Mouse (Mus musculus) ES-E14 (cell line): ENCODE results near the gene Alpl. TPM values are rescaled to one million over a fixed set of nuclear protein-coding genes. Genes with fewer than 3 reads are reported as not detected.
A peak's percentile ranks its signal among the peaks of the same experiment; 100 is the strongest.

Experiments
- DNase-seq: peaks from one replicate; pipeline ENCODE4 v3.0.0-alpha.2; 2013; ENCODE audit warnings: low read depth, low spot score
- H3K27ac ChIP-seq: 2 replicates; pipeline ENCODE4 v1.5.1; 2012; ENCODE audit warnings: low read depth, mild to moderate bottlenecking, low read length, moderate library complexity, mixed read lengths; ENCODE audit not compliant: poor library complexity, insufficient read depth, severe bottlenecking
- H3K36me3 ChIP-seq: 2 replicates; pipeline ENCODE4 v1.6.1; 2012; ENCODE audit warnings: mild to moderate bottlenecking, low read length, moderate library complexity, mixed read lengths; ENCODE audit not compliant: control insufficient read depth, poor library complexity, insufficient read depth, severe bottlenecking
- H3K4me1 ChIP-seq, 2 experiments: fragments of 150-350 bp in 1 of 2; sonication (generic) in 1 of 2; 2 replicates each; pipeline ENCODE4 v1.6.1; 2012; ENCODE audit warnings: low read length in 2 of 2, mild to moderate bottlenecking in 1 of 2, mixed read lengths in 1 of 2; ENCODE audit not compliant: control insufficient read depth in 2 of 2, insufficient read depth in 2 of 2, poor library complexity in 1 of 2
- H3K4me3 ChIP-seq, 2 experiments: fragments of 150-350 bp in 1 of 2; sonication (generic) in 1 of 2; 2 replicates each; pipeline ENCODE4 v1.5.1; 2012; ENCODE audit warnings: low read length in 2 of 2, low read depth in 1 of 2, mild to moderate bottlenecking in 1 of 2, mixed read lengths in 1 of 2; ENCODE audit not compliant: insufficient read depth in 1 of 2, poor library complexity in 1 of 2, severe bottlenecking in 1 of 2
- H3K9ac ChIP-seq: 2 replicates; pipeline ENCODE4 v1.6.1; 2012; ENCODE audit warnings: low read depth, mild to moderate bottlenecking, low read length, mixed read lengths; ENCODE audit not compliant: poor library complexity, insufficient read depth, severe bottlenecking
- H3K9me3 ChIP-seq: fragments of 150-350 bp; sonication (generic); 2 replicates; pipeline ENCODE4 v1.6.1; 2012; ENCODE audit warnings: low read depth, mild to moderate bottlenecking, low read length; ENCODE audit not compliant: control insufficient read depth, insufficient read depth
- CHD2 ChIP-seq: IDR thresholded peaks from 2 replicates; pipeline ENCODE4 v1.6.1; 2014; ENCODE audit warnings: mild to moderate bottlenecking, low read depth, low read length, inconsistent platforms
- HCFC1 ChIP-seq: IDR thresholded peaks from 2 replicates; pipeline ENCODE4 v1.6.1; 2012; ENCODE audit warnings: low read length, inconsistent platforms, borderline replicate concordance; ENCODE audit not compliant: insufficient read depth
- MAFK ChIP-seq: IDR thresholded peaks from 2 replicates; pipeline ENCODE4 v1.6.1; 2014; ENCODE audit warnings: mild to moderate bottlenecking, low read depth, low read length, inconsistent platforms; ENCODE audit not compliant: insufficient read depth
- ZC3H11A ChIP-seq: IDR thresholded peaks from 2 replicates; pipeline ENCODE4 v1.6.1; 2012; ENCODE audit warnings: low read depth, mild to moderate bottlenecking, inconsistent platforms, low read length, borderline replicate concordance
- ZNF384 ChIP-seq: IDR thresholded peaks from 2 replicates; pipeline ENCODE4 v1.6.1; 2012; ENCODE audit warnings: low read depth, low read length, inconsistent platforms
- in situ Hi-C, 2 experiments: fragments of 600-800 bp; cut with MboI; formaldehyde crosslinking; loops; one replicate each; pipeline ENCODE4 v1.15.1; 2025; ENCODE audit warnings: low sequenced_read_pairs in 2 of 2, inconsistent platforms in 1 of 2; ENCODE audit not compliant: unreplicated experiment in 2 of 2
- total RNA-seq: library from RNA; depleted of rRNA; stranded (reverse); fragments of 300-350 nt; gene quantifications from 2 replicates; pipeline ENCODE4 v1.2.3, GENCODE M21; 2012; rRNA removed

The Alpl gene
- total RNA-seq, result 234 and 330 TPM in 2 replicates

GRCm38 (mm10) chr4:137795611-137796557 lies at the start of gene Alpl:
Gene Alpl, minus strand, starts transcription at chr4:137796384.
- Histone ChIP-seq H3K27ac (peak within 1 kb of the TSS; percentile 36; the same call in 1 of the 2 replicates), H3K9me3 (no peaks in the 10 kb centered on the region), H3K36me3 (peaks cover 6% of the 10 kb centered on the region; the same call in 1 of the 2 replicates), H3K4me3 (peak within 1 kb of the TSS; percentile 69 to 96), H3K9ac (peak within 1 kb of the TSS; percentile 90), H3K4me1 (peaks cover 5 to 48% of the 10 kb centered on the region in 2 experiments)
- no peak for TF ChIP-seq ZNF384
- TF ChIP-seq CHD2, result no peak
- no peak for TF ChIP-seq ZC3H11A
- no peak for TF ChIP-seq MAFK
- TF ChIP-seq HCFC1, result no peak
- DNase-seq, result no peak
- in situ Hi-C loops, result no loop called here

GRCm38 (mm10) chr4:137844656-137845055 lies 48.5 kb upstream of the Alpl start:
- no peaks in the 10 kb centered on the region for H3K9me3 ChIP-seq
- no peak for DNase-seq
- TF ChIP-seq CHD2, result no peak
- TF ChIP-seq ZNF384, result 0 out of 2 replicates have a peak, but pooled peaks have one; percentile 27
- TF ChIP-seq ZC3H11A, result peak; percentile 95
- H3K36me3 ChIP-seq, result no peaks in the 10 kb centered on the region
- H3K27ac ChIP-seq, result no peak overlapping the region
- no peaks in the 10 kb centered on the region for H3K4me1 ChIP-seq
- in situ Hi-C loops, result no loop called here
- no peak overlapping the region for H3K9ac ChIP-seq
- H3K4me3 ChIP-seq, result no peak overlapping the region

- Histone ChIP-seq H3K4me3 (no peak overlapping the region), H3K27ac (no peak overlapping the region), H3K9me3 (no peaks in the 10 kb centered on the region), H3K4me1 (peaks cover 0 to 8% of the 10 kb centered on the region in 2 experiments; a peak in 2 of 4 replicates), H3K9ac (no peak overlapping the region), H3K36me3 (no peaks in the 10 kb centered on the region)
- DNase-seq, result no peak
- no peak for TF ChIP-seq MAFK
- no peak for TF ChIP-seq HCFC1
- TF ChIP-seq ZNF384, result no peak
- TF ChIP-seq ZC3H11A, result no peak
- no peak for TF ChIP-seq CHD2
- in situ Hi-C loops, result loop anchor here in 1 of 2 experiments (10.0 kb wide), 1 partner anchor 105 kb away; no protein-coding TSS in a partner anchor
Observed at GRCm38 (mm10) chr4:137839452-137839851, 43.3 kb upstream of the Alpl start.

GRCm38 (mm10) chr4:137838791-137839190 lies 42.6 kb upstream of the Alpl start:
- in situ Hi-C loops, result loop anchor here in 1 of 2 experiments (10.0 kb wide), 1 partner anchor 104 kb away; no protein-coding TSS in a partner anchor
- Histone ChIP-seq H3K9ac (no peak overlapping the region), H3K36me3 (no peaks in the 10 kb centered on the region), H3K9me3 (no peaks in the 10 kb centered on the region), H3K4me1 (peaks cover 0 to 8% of the 10 kb centered on the region in 2 experiments; a peak in 2 of 4 replicates), H3K27ac (no peak overlapping the region), H3K4me3 (no peak overlapping the region)
- no peak for DNase-seq
- no peak for TF ChIP-seq HCFC1
- no peak for TF ChIP-seq ZNF384
- TF ChIP-seq MAFK, result no peak
- TF ChIP-seq ZC3H11A, result no peak
- no peak for TF ChIP-seq CHD2
